Mouse (Mus musculus) cerebellum, adult 8-10 months (tissue): ENCODE data around the gene Gigyf2.

Experiments used
- DNase-seq: peaks from one replicate; pipeline ENCODE4 v3.0.0; 2022

Gene Gigyf2

GRCm38 (mm10) chr1:87326742-87327163 is at the start of gene Gigyf2:
Gene Gigyf2, plus strand, starts transcription at chr1:87326998.
- peak; percentile 93 for DNase-seq

GRCm38 (mm10) chr1:87280281-87280680 is 46.5 kb upstream of the Gigyf2 start:
- no peak for DNase-seq

GRCm38 (mm10) chr1:87281599-87282412 is 45.0 kb upstream of the Gigyf2 start:
- DNase-seq = no peak

- DNase-seq = no peak
Measured at GRCm38 (mm10) chr1:87282413-87282788, 44.4 kb upstream of the Gigyf2 start.

GRCm38 (mm10) chr1:87283410-87283960 is 43.3 kb upstream of the Gigyf2 start:
- DNase-seq = no peak

- DNase-seq = no peak
Measured at GRCm38 (mm10) chr1:87287105-87287504, 39.7 kb upstream of the Gigyf2 start.

GRCm38 (mm10) chr1:87291416-87291815 is 35.4 kb upstream of the Gigyf2 start:
- no peak for DNase-seq

- DNase-seq = peak; percentile 19
Measured at GRCm38 (mm10) chr1:87292420-87293190, 34.2 kb upstream of the Gigyf2 start.

GRCm38 (mm10) chr1:87294063-87294710 is 32.6 kb upstream of the Gigyf2 start:
- DNase-seq = no peak

- DNase-seq = no peak
Measured at GRCm38 (mm10) chr1:87294951-87295350, 31.8 kb upstream of the Gigyf2 start.

GRCm38 (mm10) chr1:87297346-87297925 is 29.4 kb upstream of the Gigyf2 start:
- no peak for DNase-seq

- no peak for DNase-seq
Measured at GRCm38 (mm10) chr1:87300360-87301286, 26.2 kb upstream of the Gigyf2 start.

GRCm38 (mm10) chr1:87301971-87302370 is 24.8 kb upstream of the Gigyf2 start:
- no peak for DNase-seq

GRCm38 (mm10) chr1:87308952-87309351 is 17.8 kb upstream of the Gigyf2 start:
- DNase-seq = no peak

- no peak for DNase-seq
Measured at GRCm38 (mm10) chr1:87309621-87310020, 17.2 kb upstream of the Gigyf2 start.

GRCm38 (mm10) chr1:87312681-87313080 is 14.1 kb upstream of the Gigyf2 start:
- no peak for DNase-seq

- no peak for DNase-seq
Measured at GRCm38 (mm10) chr1:87313116-87313515, 13.7 kb upstream of the Gigyf2 start.

- no peak for DNase-seq
Measured at GRCm38 (mm10) chr1:87313843-87314570, 12.8 kb upstream of the Gigyf2 start.

- no peak for DNase-seq
Measured at GRCm38 (mm10) chr1:87315431-87315830, 11.4 kb upstream of the Gigyf2 start.

- no peak for DNase-seq
Measured at GRCm38 (mm10) chr1:87315894-87316293, 10.9 kb upstream of the Gigyf2 start.

- no peak for DNase-seq
Measured at GRCm38 (mm10) chr1:87316672-87317071, 10.1 kb upstream of the Gigyf2 start.
